Mouse (Mus musculus): ENCODE data around the gene Uhrf1. TPM values are rescaled to one million over a fixed set of nuclear protein-coding genes. Genes with fewer than 3 reads are reported as not detected.

Gene Uhrf1
- total and polyA plus RNA-seq, 3 experiments: 161 to 220 (median 184) TPM

Other genes with a start within 250 kb of the Uhrf1 start
- gene Ubxn6, start 228.3 kb upstream of the Uhrf1 start, total RNA-seq (2012; rRNA removed): 26.8 and 27.8 TPM in 2 replicates
- gene Ubxn6, start 228.3 kb upstream of the Uhrf1 start, total RNA-seq (2014; rRNA removed): 23.9 and 29.1 TPM in 2 replicates
- 24.6 and 26.9 TPM in 2 replicates for gene Ubxn6, start 228.3 kb upstream of the Uhrf1 start, polyA plus RNA-seq (2012; ENCODE audit: insufficient read length, low read depth)
- 68.9 and 79.9 TPM in 2 replicates for gene Hdgfl2, start 223.7 kb upstream of the Uhrf1 start, total RNA-seq (2012; rRNA removed)
- 35.3 and 41.1 TPM in 2 replicates for gene Hdgfl2, start 223.7 kb upstream of the Uhrf1 start, total RNA-seq (2014; rRNA removed)
- 93.6 and 126 TPM in 2 replicates for gene Hdgfl2, start 223.7 kb upstream of the Uhrf1 start, polyA plus RNA-seq (2012; ENCODE audit: insufficient read length, low read depth)
- 0.04 TPM in 2 replicates for gene Plin4, start 193.5 kb upstream of the Uhrf1 start, total RNA-seq (2012; rRNA removed)
- not detected in 2 replicates for gene Plin4, start 193.5 kb upstream of the Uhrf1 start, total RNA-seq (2014; rRNA removed)
- gene Plin4, start 193.5 kb upstream of the Uhrf1 start, polyA plus RNA-seq (2012; ENCODE audit: insufficient read length, low read depth): 0.04 TPM in 1 of 2 replicates, not detected in the other
- gene Plin5, start 185.7 kb upstream of the Uhrf1 start, total RNA-seq (2012; rRNA removed): 0.04 TPM in 1 of 2 replicates, not detected in the other
- not detected in 2 replicates for gene Plin5, start 185.7 kb upstream of the Uhrf1 start, total RNA-seq (2014; rRNA removed)
- gene Plin5, start 185.7 kb upstream of the Uhrf1 start, polyA plus RNA-seq (2012; ENCODE audit: insufficient read length, low read depth): not detected in 2 replicates
- not detected in 2 replicates for gene Lrg1, start 181.3 kb upstream of the Uhrf1 start, total RNA-seq (2012; rRNA removed)
- not detected in 2 replicates for gene Lrg1, start 181.3 kb upstream of the Uhrf1 start, total RNA-seq (2014; rRNA removed)
- gene Lrg1, start 181.3 kb upstream of the Uhrf1 start, polyA plus RNA-seq (2012; ENCODE audit: insufficient read length, low read depth): not detected in 2 replicates
- 1.5 and 2.2 TPM in 2 replicates for gene Sema6b, start 163.0 kb upstream of the Uhrf1 start, total RNA-seq (2012; rRNA removed)
- 0.71 and 0.78 TPM in 2 replicates for gene Sema6b, start 163.0 kb upstream of the Uhrf1 start, total RNA-seq (2014; rRNA removed)
- 1.3 TPM in 2 replicates for gene Sema6b, start 163.0 kb upstream of the Uhrf1 start, polyA plus RNA-seq (2012; ENCODE audit: insufficient read length, low read depth)
- 1.9 and 2.4 TPM in 2 replicates for gene Tnfaip8l1, start 140.8 kb upstream of the Uhrf1 start, total RNA-seq (2012; rRNA removed)
- gene Tnfaip8l1, start 140.8 kb upstream of the Uhrf1 start, total RNA-seq (2014; rRNA removed): 2.0 and 2.6 TPM in 2 replicates
- gene Tnfaip8l1, start 140.8 kb upstream of the Uhrf1 start, polyA plus RNA-seq (2012; ENCODE audit: insufficient read length, low read depth): 1.6 and 1.9 TPM in 2 replicates
- gene Mydgf, start 119.4 kb upstream of the Uhrf1 start, total RNA-seq (2012; rRNA removed): 101 and 106 TPM in 2 replicates
- 85.0 and 85.5 TPM in 2 replicates for gene Mydgf, start 119.4 kb upstream of the Uhrf1 start, total RNA-seq (2014; rRNA removed)
- gene Mydgf, start 119.4 kb upstream of the Uhrf1 start, polyA plus RNA-seq (2012; ENCODE audit: insufficient read length, low read depth): 61.1 and 76.0 TPM in 2 replicates
- gene Dpp9, start 84.4 kb upstream of the Uhrf1 start, total RNA-seq (2012; rRNA removed): 23.0 and 23.5 TPM in 2 replicates
- gene Dpp9, start 84.4 kb upstream of the Uhrf1 start, total RNA-seq (2014; rRNA removed): 13.5 and 13.8 TPM in 2 replicates
- gene Dpp9, start 84.4 kb upstream of the Uhrf1 start, polyA plus RNA-seq (2012; ENCODE audit: insufficient read length, low read depth): 34.9 and 37.9 TPM in 2 replicates
- gene Fem1a, start 46.5 kb upstream of the Uhrf1 start, total RNA-seq (2012; rRNA removed): 26.0 and 28.0 TPM in 2 replicates
- gene Fem1a, start 46.5 kb upstream of the Uhrf1 start, total RNA-seq (2014; rRNA removed): 14.9 and 17.5 TPM in 2 replicates
- 14.7 and 16.6 TPM in 2 replicates for gene Fem1a, start 46.5 kb upstream of the Uhrf1 start, polyA plus RNA-seq (2012; ENCODE audit: insufficient read length, low read depth)
- gene Ticam1, start 26.5 kb upstream of the Uhrf1 start, total RNA-seq (2012; rRNA removed): 15.9 and 17.6 TPM in 2 replicates
- 4.5 and 6.4 TPM in 2 replicates for gene Ticam1, start 26.5 kb upstream of the Uhrf1 start, total RNA-seq (2014; rRNA removed)
- gene Ticam1, start 26.5 kb upstream of the Uhrf1 start, polyA plus RNA-seq (2012; ENCODE audit: insufficient read length, low read depth): 14.6 and 18.6 TPM in 2 replicates
- gene Plin3, start 10.4 kb upstream of the Uhrf1 start, total RNA-seq (2012; rRNA removed): 18.8 and 23.3 TPM in 2 replicates
- gene Plin3, start 10.4 kb upstream of the Uhrf1 start, total RNA-seq (2014; rRNA removed): 17.0 and 17.3 TPM in 2 replicates
- gene Plin3, start 10.4 kb upstream of the Uhrf1 start, polyA plus RNA-seq (2012; ENCODE audit: insufficient read length, low read depth): 17.9 and 18.5 TPM in 2 replicates
- not detected in 2 replicates for gene Arrdc5, start 3.0 kb upstream of the Uhrf1 start, total RNA-seq (2012; rRNA removed)
- gene Arrdc5, start 3.0 kb upstream of the Uhrf1 start, total RNA-seq (2014; rRNA removed): not detected in 2 replicates
- gene Arrdc5, start 3.0 kb upstream of the Uhrf1 start, polyA plus RNA-seq (2012; ENCODE audit: insufficient read length, low read depth): 0.23 TPM in 1 of 2 replicates, not detected in the other
- 12.5 and 19.5 TPM in 2 replicates for gene Kdm4b, start 22.7 kb downstream of the Uhrf1 start, total RNA-seq (2012; rRNA removed)
- gene Kdm4b, start 22.7 kb downstream of the Uhrf1 start, total RNA-seq (2014; rRNA removed): 9.8 and 12.3 TPM in 2 replicates
- gene Kdm4b, start 22.7 kb downstream of the Uhrf1 start, polyA plus RNA-seq (2012; ENCODE audit: insufficient read length, low read depth): 10.5 and 14.2 TPM in 2 replicates
- gene Ptprs, start 173.2 kb downstream of the Uhrf1 start, total RNA-seq (2012; rRNA removed): 31.6 and 41.1 TPM in 2 replicates
- 10.4 and 11.3 TPM in 2 replicates for gene Ptprs, start 173.2 kb downstream of the Uhrf1 start, total RNA-seq (2014; rRNA removed)
- gene Ptprs, start 173.2 kb downstream of the Uhrf1 start, polyA plus RNA-seq (2012; ENCODE audit: insufficient read length, low read depth): 20.7 and 27.0 TPM in 2 replicates
- not detected in 2 replicates for gene Znrf4, start 209.1 kb downstream of the Uhrf1 start, total RNA-seq (2012; rRNA removed)
- not detected in 2 replicates for gene Znrf4, start 209.1 kb downstream of the Uhrf1 start, total RNA-seq (2014; rRNA removed)
- not detected in 2 replicates for gene Znrf4, start 209.1 kb downstream of the Uhrf1 start, polyA plus RNA-seq (2012; ENCODE audit: insufficient read length, low read depth)